Mouse (Mus musculus): ENCODE results near the gene Cd70.

Gene Cd70

DNA sequence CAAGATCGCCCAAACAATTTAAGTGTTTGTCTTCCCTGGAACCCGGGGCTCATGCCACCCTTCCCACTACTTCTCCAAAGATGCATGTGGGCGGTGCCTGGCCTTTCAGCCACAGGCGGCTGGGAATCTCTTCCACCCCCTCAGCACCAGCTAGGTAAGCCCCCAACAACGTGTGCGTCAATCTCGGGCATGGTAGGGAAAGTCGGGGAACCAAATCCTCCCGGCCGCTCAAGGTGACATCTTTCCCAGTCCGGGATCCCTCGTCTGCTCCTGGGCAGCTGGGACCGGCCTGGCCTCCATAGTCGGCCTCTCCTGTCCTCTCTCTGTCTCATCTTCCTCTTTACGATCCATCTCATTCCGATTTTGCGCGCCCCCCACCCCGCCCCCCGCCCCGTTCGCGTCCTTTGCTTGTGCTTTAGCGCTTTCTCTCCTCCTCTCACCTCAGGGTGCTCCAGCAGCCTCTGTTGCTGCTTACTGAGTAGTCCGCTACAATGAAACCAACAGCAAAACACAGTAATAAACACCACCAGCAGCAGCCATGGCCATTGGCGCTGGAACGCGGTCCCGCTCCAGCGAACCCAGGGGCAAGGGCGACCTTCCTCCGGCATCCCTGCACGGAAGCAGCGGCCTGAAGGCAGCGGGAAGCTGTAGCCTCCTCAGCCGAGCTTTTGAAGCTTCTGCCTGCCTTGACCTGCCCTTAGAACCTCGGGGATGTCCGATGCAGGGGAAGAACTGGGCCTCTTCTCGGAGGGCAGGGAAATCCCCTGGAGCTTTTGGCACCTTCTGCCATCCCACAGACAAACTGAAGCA is at the start of gene Cd70:
Cd70 (minus strand) TSS at position 784 of the 810 bp plus-strand sequence.
- DNase-seq (ENCODE audit: low spot score) = no peak

DNA sequence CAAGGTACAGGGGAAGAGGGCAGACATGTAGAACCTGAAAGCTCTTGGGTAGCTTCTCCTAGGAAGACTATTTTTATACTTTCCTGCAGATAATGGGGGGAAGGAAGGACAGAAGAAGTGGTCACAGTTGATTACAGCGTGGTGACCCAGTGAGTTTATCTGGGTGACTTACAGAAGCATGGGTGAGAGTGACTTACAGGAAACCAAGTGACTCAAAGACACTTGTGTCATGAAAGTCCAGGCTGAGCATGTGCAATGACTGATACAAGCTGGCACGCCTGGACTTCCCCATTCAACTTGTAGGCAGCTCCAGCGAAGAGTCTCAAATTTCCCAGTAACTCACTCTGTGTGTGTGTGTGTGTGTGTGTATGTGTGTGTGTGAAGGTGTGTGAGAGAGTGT is 48.7 kb upstream of the Cd70 start:
- no peak for DNase-seq (ENCODE audit: low spot score)

DNA sequence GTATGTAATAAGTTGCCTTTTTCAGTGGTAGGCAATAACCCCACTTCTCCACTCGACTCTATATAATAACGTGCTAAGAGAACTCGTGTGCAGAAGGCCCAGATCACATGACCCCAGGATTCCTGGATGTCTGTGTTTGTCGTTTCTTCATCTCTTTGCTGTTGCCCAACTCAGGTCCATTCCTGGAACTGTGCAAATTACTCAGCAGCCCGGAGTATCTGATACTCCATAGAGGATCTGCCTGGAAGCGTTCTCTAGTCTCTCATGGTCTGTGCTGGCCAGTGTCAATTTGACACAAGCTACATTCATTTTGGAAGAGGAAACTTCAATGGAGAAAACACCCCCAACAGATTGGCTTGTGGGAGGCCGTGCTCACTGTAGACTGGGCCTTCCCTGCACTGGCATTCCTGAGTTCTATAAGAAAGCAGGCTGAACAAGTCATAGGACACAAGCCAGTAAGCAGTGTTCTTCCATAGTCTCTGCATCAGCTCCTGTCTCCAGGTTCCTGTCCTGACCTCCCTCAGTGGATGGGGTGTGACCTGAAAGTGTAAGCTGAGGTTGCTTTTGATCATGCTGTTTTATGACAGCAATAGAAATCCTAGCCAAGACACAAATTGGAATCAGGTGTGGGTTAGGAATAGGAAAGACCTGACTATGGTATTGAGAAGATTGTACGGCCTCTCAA is 45.9 kb upstream of the Cd70 start:
- DNase-seq (ENCODE audit: low spot score) = no peak

DNA sequence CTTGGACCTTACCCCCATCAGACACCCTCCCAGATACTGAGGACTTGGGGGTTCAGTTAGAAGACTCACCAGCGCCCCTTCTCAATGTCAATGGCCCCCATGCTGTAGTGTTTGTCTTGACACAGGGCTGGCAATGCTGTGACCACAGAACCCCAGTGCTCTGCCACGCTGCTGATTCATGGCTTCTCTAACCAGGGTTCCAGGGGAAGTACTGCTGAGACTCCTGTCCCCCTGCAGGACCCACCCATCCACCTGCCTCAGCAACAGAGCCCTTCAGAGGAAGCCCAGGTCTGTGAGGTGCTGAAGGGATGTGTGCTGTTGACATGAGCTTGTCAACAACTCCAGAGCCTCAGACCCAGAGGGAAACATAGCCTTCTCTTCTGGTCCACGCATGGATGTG is 45.2 kb upstream of the Cd70 start:
- no peak for DNase-seq (ENCODE audit: low spot score)

DNA sequence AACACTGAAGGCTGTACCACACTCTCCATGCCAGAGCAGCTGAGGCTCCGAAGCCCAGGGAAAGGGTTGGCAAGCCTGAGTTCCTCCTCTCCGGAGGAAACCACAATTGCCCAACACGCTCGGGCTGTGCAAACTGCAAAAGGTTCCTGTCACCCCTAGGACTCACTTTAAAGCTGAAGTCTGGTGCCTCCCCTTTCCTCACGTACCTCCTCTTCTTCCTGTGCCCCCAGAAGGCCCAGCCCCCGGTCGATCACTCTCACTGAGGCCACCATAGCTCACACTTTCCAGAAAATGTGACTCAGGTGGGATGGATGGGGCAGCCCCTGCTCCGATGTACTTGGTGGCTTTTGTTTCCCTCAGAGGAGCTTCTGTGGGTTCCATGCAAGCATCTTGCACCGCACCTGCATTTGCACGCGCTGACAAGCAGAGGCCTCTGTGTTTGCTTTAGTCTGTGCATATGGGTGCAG is 44.5 kb upstream of the Cd70 start, which contains the start of gene Tnfsf14:
Tnfsf14 (minus strand) TSS at position 137 of the 467 bp plus-strand sequence.
- DNase-seq (ENCODE audit: low spot score) = no peak

- DNase-seq (ENCODE audit: low spot score) = no peak
These were observed 39.1 kb upstream of the Cd70 start for GRCm38 (mm10) chr17:57188510-57189192.

- DNase-seq (ENCODE audit: low spot score) = no peak
These were observed 36.1 kb upstream of the Cd70 start for GRCm38 (mm10) chr17:57185641-57186040.

- no peak for DNase-seq (ENCODE audit: low spot score)
These were observed 33.3 kb upstream of the Cd70 start for GRCm38 (mm10) chr17:57182871-57183270.

DNA sequence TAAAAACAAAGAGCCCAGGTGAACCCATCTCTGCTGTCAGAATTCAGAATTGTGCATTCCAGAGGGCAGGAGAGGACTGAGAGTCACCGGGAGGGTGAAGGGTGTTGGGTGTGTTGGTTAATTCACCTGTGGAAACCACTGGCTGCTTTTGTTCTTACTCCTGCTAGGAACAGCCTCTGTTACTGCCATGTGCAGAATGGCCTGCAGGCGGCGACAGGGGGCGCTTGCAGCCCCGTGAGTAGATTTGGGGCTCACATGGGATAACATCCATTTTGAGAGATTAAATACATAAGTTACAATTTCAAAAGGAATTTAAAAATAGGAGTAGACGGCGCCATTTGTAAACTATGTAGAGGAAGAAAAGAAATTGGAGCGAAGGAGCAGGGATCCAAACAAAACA is 30.8 kb upstream of the Cd70 start:
- no peak for DNase-seq (ENCODE audit: low spot score)

GRCm38 (mm10) chr17:57173351-57173750 is 23.8 kb upstream of the Cd70 start:
- DNase-seq (ENCODE audit: low spot score) = no peak

- DNase-seq (ENCODE audit: low spot score) = no peak
These were observed 22.8 kb upstream of the Cd70 start for GRCm38 (mm10) chr17:57172378-57172777.

DNA sequence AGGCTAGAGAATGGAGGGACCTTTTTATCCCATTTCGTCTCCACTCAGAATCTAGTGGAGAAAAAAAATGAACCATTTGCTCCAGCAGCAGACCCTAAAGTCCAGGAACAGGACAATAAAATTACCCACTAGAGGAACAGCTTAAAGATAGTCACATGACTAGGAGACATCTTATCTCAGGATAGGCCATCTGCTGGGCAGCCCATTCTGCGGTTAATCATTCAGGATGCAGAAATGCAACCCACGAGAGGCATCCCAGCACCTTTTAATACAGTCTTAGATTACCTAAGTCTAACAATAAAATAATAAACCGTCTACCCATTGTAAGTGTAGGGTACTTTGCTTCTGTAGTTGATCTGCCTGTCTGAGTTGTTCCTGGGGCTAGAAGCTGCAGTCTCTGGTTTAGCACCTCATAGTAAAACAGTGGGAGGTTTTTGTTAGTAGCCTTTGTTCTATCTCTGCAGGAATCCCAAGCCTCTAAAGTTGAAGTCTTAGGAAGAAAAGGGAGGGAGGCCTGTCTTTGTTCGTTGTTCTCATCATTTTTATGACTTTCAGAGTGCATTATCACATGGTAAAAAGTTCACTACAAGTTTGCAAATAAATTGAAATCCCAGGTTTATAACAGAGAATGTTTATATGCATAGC is 21.2 kb upstream of the Cd70 start:
- DNase-seq (ENCODE audit: low spot score) = no peak

DNA sequence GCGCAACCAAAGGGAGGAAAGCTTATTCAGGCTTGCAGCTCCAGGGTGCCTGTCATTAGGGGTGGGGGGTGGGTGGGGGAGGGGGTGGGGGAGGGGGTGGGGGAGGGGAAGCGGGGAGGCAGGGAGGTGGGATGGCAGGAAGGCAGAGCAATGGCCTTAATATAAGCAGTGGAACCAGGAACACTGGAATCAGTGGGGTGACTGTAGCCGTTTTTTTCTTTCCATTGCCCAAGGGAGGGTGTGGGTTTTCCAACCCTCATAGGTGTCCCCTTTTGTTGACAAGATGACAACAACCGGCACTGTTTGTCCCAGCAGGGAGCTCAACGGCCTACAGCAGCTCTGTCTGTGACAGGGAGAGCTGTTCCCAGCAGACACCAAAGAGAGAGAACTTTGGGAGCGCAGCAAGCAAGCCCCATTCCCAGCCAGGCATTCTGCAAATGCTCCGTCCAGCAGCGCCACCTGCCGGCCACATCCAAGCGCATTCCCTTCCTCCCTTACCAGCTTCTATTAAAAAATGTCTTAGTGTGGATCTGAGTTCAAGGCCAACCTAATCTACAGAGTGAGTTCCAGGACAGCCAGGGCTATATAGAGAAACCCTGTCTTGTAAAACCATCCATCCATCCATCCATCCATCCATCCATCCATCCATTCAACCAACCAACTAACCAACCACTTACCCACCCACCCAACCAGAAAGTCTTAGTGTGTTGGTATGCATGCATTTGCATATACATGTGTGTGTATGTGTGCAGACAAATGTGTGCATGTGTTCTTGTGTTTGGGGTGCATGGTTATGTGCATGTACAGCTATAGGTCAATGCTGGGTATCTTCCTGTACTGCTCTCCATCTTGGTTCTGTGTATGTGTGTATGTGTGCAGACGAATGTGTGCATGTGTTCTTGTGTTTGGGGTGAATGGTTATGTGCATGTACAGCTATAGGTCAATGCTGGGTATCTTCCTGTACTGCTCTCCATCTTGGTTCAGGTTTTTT is 17.5 kb upstream of the Cd70 start:
- peak; percentile 84 for DNase-seq (ENCODE audit: low spot score)

DNA sequence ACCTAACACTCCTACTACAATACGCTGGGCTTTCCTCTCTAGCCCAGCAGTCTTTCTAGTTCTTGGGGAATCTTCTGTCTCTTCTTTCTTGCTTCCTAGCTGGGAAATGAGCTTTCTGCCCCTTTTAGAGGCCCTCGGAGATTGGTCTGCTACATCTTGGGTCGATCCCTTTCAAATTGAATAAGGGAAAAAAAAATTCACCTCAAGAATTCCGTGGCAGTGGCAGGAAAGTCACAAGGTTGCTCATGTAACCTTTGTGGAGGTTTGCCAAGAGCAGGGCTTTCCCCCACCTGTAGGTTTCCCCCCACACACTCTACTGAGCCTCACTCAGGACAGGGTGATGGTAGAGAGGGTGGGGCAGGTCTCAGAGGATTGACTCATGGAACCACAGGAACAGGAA is 4.2 kb upstream of the Cd70 start:
- DNase-seq (ENCODE audit: low spot score) = no peak

GRCm38 (mm10) chr17:57153006-57153405 is 3.4 kb upstream of the Cd70 start:
- DNase-seq (ENCODE audit: low spot score) = no peak

DNA sequence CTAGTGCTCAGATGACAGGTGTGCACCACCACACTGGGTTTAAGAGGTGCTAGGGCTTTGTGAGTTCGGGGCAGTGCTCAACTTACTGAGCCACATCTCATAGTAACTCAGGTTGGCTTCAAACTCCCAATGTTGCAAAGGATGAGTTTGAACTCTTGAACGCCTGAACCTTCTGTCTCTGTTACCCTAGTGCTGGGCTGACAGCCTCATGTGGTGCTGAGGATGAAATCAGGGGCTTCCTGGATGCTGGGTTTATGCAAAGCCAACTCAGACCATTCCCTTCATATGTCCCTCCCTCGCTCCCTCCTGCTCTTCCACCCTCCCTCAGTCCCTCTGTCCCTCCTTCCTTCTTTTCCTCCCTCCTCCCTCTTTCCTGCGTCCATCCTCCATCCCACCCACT is 1.2 kb downstream of the Cd70 start:
- DNase-seq (ENCODE audit: low spot score) = no peak

DNA sequence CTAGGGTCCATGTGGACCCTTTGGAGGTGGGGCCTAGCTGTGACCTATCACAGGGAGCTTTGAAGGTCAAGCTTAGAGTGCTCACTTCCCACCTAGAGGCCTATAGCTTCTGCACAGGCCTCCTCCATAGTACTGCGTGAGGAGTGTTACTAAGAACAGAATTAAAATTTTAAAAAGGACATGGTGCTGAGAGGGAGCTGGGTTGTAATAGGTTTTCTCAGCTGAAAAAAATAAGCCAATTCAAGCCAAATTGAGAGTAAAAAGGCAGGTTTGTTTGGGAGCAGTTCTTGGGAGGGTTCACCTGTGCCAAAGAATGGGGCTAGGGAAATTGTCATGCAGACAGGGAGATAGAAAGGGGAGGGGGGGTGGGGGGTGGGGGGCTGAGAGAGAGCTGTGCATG is 4.5 kb downstream of the Cd70 start:
- no peak for DNase-seq (ENCODE audit: low spot score)

DNA sequence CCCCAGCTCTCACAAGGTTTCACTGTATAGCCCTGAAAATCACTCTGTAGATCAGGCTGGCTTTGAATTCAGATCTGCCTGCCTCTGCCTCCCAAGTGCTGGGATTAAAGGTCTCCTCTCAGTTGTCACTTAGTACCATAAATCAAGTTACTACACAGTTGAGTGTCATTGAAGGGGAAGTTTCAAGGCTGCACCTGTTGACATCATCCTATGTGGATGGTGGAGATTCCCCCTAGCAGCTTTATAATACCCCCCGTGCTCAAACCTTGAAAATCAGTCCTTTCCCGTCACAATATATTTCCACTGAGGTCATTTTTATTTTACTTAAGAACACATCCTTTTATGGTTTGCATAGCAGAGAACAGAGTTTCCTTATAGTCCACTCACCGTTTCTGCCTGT is 5.9 kb downstream of the Cd70 start:
- no peak for DNase-seq (ENCODE audit: low spot score)

DNA sequence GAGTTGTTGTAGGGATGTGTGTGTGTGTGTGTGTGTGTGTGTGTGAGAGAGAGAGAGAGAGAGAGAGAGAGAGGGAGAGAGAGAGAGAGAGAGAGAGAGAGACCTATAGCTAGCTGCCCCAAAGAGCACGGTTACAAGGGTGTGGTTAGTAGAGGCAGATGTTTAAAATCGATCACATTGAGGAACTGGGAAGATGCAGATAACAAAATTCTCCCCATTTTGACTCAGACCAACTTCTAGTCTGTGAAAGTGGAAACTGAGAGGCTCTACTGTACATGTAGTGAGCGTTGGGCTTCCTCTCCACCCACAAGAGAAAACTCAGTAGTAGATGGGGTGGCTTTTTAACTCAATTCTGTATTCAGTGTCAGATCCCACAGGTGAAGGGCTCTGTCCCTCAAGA is 9.9 kb downstream of the Cd70 start:
- DNase-seq (ENCODE audit: low spot score) = no peak

GRCm38 (mm10) chr17:57138676-57139075 is 10.9 kb downstream of the Cd70 start:
- no peak for DNase-seq (ENCODE audit: low spot score)

- DNase-seq (ENCODE audit: low spot score) = no peak
These were observed 13.9 kb downstream of the Cd70 start for GRCm38 (mm10) chr17:57135635-57136034.

Data from ovary, postnatal 36 days (tissue).